Mouse (Mus musculus) yolk sac, embryonic 10.5 days (tissue): Measurements from ENCODE around the gene Fance.
"Not testable (repeated sequence)": the region's sequence is repeated elsewhere in the genome, so short reads cannot be mapped to it uniquely, and the experiment has no call there.

Experiments
- DNase-seq: peaks from one replicate; pipeline ENCODE4 v3.0.0-alpha.2; 2017; ENCODE audit warnings: low spot score

Gene Fance

DNA sequence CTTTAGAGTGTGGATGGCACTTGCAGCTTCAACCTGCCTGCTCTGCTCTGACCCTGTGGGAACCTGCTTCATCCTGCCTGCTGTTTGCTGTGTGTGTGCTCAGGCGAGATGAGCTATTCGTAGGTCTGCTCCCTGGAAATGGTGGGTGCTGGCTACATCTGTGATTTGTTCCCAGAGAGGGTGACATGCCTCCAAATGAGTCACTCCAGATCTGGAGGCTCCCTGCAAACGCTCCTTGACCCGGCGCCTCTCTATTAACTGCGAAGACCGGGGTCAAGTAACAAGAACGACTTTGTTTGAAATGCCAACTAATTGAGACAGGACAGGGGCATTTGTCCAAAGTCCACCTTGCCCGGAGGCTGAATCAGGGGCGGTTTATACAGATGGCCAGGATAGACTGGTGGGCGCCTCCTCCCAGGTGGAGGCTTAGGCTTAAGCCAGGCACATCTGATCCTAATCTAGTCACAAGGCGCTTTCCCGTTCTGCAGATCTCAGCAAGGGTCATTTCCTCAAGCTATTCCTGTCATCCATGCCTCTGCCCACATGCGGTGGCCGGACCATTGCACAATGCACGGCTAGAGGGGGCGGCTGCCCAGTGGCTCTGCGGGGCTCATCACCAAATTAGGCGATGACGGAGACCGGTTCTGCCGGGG is 14.5 kb downstream of the Fance start:
- DNase-seq: no peak

DNA sequence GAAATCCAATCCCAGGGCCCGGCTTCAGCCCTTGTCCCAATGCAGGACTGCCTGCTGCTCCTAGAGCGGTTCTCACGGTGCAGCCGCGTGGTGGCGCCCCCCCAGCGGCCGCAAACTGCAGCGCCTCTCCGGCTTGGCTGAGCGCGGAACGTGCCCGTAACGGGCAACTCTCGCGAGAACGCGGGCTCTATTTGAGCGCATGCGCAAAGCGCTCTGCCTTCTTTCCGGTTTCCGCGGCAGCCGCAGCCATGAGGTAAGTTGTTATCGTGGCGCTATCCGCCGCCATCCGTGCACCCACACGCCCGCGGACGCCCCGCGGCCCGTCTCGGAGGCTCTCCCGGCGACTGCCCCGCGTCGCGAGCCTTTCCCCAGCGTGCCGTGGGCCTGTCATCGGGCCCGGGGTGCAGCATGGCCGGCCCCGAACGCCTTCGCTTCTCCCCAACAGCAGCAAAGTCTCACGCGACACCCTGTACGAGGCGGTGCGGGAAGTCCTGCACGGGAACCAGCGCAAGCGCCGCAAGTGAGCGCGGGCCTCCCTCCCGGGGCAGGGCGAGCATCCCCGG is 15.1 kb downstream of the Fance start, which contains the start of gene Rpl10a:
Gene Rpl10a, plus strand, starts transcription at position 106 of the 563 bp plus-strand sequence.
- peak; percentile 96 for DNase-seq

DNA sequence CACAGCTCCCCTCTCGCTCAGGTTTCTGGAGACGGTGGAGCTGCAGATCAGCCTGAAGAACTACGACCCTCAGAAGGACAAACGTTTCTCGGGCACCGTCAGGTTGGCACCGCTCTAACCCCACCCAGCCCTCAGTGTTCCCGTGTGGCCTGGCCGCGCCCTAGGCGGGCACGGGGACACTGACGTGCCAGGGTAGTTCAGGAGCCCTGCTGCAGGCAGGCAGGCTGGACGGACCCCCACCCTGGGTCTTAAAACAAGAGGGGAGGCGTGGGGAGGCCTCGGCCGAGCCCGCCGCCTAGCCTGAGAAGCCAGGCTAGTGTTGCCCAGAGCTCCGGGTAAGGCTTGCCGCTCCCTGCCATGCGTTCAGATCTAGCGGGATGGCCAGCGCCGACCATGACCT is 15.6 kb downstream of the Fance start:
- peak; percentile 23 for DNase-seq

- peak; percentile 17 for DNase-seq
These were observed 16.3 kb downstream of the Fance start for GRCm38 (mm10) chr17:28329503-28330231.

DNA sequence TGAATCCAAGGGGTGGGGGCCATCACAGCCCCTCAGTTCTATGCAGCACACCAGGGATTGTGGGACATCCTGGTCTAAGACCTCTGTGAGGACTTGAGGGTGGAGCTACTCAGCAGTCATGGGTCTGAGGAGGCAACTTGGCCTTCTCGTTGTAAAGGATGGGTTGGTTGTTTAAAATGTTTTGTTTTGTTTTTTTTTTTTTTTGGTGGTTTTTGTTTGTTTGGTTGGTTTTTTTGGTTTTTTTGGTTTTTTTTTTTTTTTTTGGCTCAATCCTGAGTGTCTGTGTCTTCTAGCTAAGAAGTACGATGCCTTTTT is 16.9 kb downstream of the Fance start:
- no peak for DNase-seq

DNA sequence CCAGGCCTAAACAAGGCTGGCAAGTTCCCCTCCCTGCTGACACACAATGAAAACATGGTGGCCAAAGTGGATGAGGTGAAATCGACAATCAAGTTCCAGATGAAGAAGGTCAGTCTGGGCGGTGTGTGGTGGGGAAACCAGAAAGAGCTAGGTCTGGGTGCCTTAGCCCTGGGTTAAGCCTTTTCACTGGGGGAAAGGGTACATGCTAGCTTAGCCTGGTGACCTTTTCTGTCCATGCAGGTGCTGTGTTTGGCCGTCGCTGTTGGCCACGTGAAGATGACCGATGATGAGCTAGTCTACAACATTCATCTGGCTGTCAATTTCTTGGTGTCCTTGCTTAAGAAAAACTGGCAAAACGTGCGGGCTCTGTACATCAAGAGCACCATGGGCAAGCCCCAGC is 17.3 kb downstream of the Fance start:
- DNase-seq: not testable (repeated sequence)

DNA sequence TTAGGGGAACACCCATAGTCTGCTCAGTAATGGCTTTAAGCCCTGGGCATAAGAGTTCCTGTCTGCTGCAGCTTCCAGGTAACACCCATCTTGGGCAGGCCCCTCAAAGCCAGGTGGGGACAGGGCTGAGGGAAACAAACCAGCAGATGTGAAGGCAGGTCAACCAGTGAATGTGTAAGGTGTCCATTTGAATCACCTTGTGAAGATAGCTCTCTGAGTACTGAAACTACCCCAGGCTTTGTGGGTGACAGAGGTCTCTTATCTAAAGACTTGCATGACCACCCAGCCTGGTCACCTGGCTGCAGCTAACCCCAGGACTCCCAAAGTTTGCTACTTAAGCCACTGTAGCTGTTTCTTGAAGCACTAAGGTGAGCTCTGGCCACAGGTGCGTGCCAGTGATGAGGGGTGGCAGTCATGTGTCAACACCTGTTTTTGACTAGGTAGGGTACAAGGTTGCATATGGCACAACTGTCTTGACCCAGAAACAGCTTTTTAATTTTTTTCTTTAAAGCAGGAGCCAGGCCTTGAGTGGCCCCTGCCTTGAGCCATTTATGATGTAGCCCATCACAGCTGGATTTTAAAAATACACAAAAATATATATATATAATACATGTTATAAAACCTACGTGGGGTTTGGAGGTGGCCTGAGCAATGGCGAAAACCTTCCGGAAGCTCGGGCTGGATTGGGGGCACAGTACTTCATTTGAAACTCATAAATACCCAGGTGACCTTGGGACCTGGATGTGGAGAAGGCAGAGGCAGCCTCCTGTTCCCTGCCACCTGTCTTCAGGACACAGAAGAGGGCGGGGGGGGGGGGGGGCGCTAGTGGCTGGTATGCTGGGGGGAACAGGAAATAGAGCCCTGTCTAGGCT is 18.2 kb downstream of the Fance start:
- DNase-seq: peak; percentile 45

GRCm38 (mm10) chr17:28332113-28332914 is 19.0 kb downstream of the Fance start:
- DNase-seq: peak; percentile 26

- DNase-seq: peak; percentile 28
These were observed 19.7 kb downstream of the Fance start for GRCm38 (mm10) chr17:28332915-28333546.

DNA sequence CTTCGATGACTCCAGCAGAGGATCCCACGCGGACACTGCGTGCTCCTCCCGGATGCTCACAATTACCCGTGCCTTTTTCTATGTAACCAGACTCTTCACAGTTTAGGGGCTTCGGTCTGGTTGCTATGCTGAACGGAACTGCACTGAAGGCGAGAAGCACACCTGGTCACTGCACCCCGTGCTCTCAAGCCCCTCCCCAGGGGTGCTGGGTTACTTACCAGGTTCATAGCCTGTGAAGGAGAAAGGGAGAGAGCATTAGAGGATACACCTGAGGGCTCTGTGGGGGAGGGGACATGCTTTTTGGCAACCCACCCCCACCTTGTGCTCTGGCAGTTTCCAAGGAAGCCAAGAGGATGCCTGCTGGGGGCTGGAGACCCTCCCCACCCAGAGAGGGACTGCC is 21.9 kb downstream of the Fance start:
- DNase-seq: no peak

DNA sequence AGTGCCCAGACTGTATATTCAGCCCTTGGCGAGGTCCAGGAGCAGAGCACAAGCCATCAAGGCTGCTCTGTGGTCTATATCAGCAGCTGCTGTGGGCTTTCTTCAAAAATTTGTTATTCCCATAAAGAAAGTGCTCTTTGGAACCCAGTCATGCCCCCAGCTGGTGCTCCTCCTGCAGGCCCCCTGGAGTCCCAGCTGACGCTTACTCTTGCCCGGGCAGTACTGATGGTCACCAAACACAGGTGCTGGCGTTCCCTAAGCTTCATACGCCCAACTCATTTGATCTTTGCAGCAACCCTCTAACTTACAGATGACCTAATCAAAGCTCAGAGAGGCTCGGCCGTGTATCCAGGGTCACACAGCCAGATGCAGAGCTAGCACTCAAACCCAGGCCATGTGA is 24.2 kb downstream of the Fance start:
- no peak for DNase-seq

- DNase-seq: no peak
These were observed 27.3 kb downstream of the Fance start for GRCm38 (mm10) chr17:28340578-28340977.

- DNase-seq: no peak
These were observed 27.8 kb downstream of the Fance start for GRCm38 (mm10) chr17:28341091-28341490.

- DNase-seq: no peak
These were observed 30.8 kb downstream of the Fance start for GRCm38 (mm10) chr17:28344050-28344607.

- DNase-seq: no peak
These were observed 31.4 kb downstream of the Fance start for GRCm38 (mm10) chr17:28344670-28345069.

DNA sequence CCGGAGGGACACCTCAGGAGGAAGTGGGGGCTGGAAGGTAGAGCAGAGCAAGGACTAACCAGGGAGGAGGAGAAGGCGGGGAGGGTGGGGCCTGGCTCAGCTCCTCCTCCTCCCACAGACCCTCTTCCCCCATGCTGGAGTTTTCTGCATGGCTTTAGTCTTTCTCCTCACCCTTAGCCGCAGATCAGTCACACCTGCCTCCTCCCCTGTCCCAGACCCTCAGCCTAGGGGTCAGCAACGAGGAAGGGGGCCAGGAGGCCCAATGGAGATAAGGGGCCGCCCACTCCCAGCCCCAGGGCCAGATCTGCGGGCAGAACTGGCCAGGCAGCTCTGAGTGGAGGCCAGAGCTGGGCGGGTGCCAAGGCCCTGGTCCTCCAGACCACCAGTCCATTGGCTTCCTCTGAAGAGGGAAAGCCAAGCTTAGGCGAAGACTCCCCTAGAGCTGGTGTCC is 32.0 kb downstream of the Fance start:
- DNase-seq: no peak

GRCm38 (mm10) chr17:28345882-28346281 is 32.6 kb downstream of the Fance start:
- no peak for DNase-seq

DNA sequence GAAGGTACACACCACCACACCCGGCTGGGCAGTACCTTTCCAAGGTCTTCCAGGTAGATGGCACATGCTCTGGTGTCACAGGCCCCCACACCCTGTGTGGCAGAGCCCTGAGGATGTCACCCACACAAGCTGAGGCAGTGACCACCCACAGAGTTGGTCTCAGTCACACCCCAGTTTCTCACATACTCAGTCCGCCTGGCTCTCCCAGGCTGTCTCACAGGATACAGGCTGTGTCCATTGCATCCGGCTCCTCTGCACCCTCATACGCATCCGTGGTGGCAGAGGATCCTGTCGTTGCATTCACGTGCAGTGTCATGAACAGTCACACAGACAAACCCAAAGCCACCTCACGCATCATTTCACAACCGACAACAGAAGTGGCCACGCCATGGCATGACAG is 34.0 kb downstream of the Fance start:
- DNase-seq: no peak

DNA sequence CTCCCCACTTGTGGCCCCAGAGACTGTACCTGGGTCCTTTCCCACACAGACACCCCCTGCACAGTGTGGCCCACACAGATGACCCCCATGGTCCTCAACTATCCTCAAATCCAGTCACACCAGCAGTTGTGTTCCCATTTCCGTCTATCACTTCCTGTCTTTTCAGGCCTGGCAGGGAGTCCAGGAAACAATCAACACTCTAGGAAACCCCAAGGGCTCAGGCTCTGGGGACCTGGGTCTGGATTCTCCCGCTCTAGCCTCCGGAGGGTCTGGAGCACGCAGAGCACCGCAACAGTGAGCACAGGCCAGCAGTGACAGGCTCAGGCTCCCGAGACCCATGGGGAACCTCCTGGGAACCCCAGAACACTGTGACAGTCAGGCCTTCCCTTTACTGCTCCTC is 34.9 kb downstream of the Fance start:
- no peak for DNase-seq

DNA sequence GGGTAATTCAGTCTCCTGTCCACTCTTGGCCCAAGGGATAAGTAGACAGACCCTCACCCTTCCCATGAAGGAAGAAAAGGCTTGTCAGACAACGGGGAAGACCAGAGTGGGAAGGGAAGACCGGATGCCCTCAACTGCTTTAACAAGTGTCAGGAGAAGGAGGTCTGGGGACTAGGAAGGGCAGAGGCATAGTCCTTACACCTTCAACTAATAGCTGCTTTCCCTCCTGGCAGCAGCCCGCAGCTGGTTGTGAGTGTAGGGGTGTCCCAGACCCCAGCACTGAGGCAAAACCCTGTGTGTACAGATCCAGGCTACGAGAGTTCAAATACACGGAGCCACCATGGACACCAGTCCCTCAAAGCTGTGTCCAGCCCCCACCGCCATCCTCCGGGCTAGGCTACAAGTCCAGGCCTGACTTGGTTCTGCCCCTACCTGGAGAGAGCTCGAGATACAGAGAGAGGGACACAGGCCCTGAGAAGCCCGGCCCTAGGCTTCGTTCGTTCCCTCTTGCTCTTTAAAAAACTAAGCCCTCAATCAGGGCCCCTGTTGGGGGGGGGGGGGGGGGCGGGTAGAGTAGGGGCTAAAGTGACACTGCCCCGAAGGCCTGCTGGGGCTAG is 36.1 kb downstream of the Fance start:
- no peak for DNase-seq
